Mouse (Mus musculus): ENCODE data around the gene Plekho2.

Plekho2 gene

GRCm38 (mm10) chr9:65587573-65588358, 7.9 kb upstream of the Plekho2 start:
- in situ Hi-C loops (cut with MboI; ENCODE audit: low sequenced_read_pairs): loop anchor here (25.0 kb wide), 1 partner anchor 150 kb away; the partner anchor contains the start of gene Mtfmt

GRCm38 (mm10) chr9:65587270-65587572, 7.4 kb upstream of the Plekho2 start:
- in situ Hi-C loops (cut with MboI; ENCODE audit: low sequenced_read_pairs): loop anchor here (25.0 kb wide), 1 partner anchor 150 kb away; the partner anchor contains the start of gene Mtfmt

GRCm38 (mm10) chr9:65586406-65587269, 6.8 kb upstream of the Plekho2 start, which contains the start of gene Pif1:
TSS of gene Pif1 (plus strand) at chr9:65587160.
- in situ Hi-C loops (cut with MboI; ENCODE audit: low sequenced_read_pairs): loop anchor here (25.0 kb wide), 1 partner anchor 149 kb away; the partner anchor contains the start of gene Mtfmt

- in situ Hi-C loops (cut with MboI; ENCODE audit: low sequenced_read_pairs): loop anchor here (25.0 kb wide), 1 partner anchor 146 kb away; the partner anchor contains the start of gene Mtfmt
These were observed 3.2 kb upstream of the Plekho2 start for GRCm38 (mm10) chr9:65583045-65583444.

GRCm38 (mm10) chr9:65580401-65581256, 789 bp upstream of the Plekho2 start:
- in situ Hi-C loops (cut with MboI; ENCODE audit: low sequenced_read_pairs): loop anchor here (25.0 kb wide), 1 partner anchor 143 kb away; the partner anchor contains the start of gene Mtfmt

GRCm38 (mm10) chr9:65578801-65579249, 1.0 kb downstream of the Plekho2 start:
- in situ Hi-C loops (cut with MboI; ENCODE audit: low sequenced_read_pairs): loop anchor here (5.0 to 25.0 kb wide), 2 partner anchors 57 to 142 kb away; partner anchors contain the start of genes Ankdd1a and Mtfmt

GRCm38 (mm10) chr9:65577511-65578196, 2.2 kb downstream of the Plekho2 start:
- in situ Hi-C loops (cut with MboI; ENCODE audit: low sequenced_read_pairs): loop anchor here (5.0 to 25.0 kb wide), 2 partner anchors 55 to 140 kb away; partner anchors contain the start of genes Ankdd1a and Mtfmt

- in situ Hi-C loops (cut with MboI; ENCODE audit: low sequenced_read_pairs): loop anchor here (5.0 to 25.0 kb wide), 2 partner anchors 55 to 140 kb away; partner anchors contain the start of genes Ankdd1a and Mtfmt
These were observed 2.9 kb downstream of the Plekho2 start for GRCm38 (mm10) chr9:65576861-65577510.

- in situ Hi-C loops (cut with MboI; ENCODE audit: low sequenced_read_pairs): loop anchor here (5.0 to 25.0 kb wide), 2 partner anchors 53 to 138 kb away; partner anchors contain the start of genes Ankdd1a and Mtfmt
These were observed 4.2 kb downstream of the Plekho2 start for GRCm38 (mm10) chr9:65575393-65576196.

- in situ Hi-C loops (cut with MboI; ENCODE audit: low sequenced_read_pairs): loop anchor here (5.0 to 25.0 kb wide), 2 partner anchors 52 to 137 kb away; partner anchors contain the start of genes Ankdd1a and Mtfmt
These were observed 5.1 kb downstream of the Plekho2 start for GRCm38 (mm10) chr9:65574513-65575392.

- in situ Hi-C loops (cut with MboI; ENCODE audit: low sequenced_read_pairs): no loop called here
These were observed 7.0 kb downstream of the Plekho2 start for GRCm38 (mm10) chr9:65572837-65573236.

GRCm38 (mm10) chr9:65569491-65569971, 10.3 kb downstream of the Plekho2 start:
- in situ Hi-C loops (cut with MboI; ENCODE audit: low sequenced_read_pairs): no loop called here

- in situ Hi-C loops (cut with MboI; ENCODE audit: low sequenced_read_pairs): no loop called here
These were observed 11.1 kb downstream of the Plekho2 start for GRCm38 (mm10) chr9:65568787-65569186.

GRCm38 (mm10) chr9:65564698-65565097, 15.1 kb downstream of the Plekho2 start:
- in situ Hi-C loops (cut with MboI; ENCODE audit: low sequenced_read_pairs): no loop called here

- in situ Hi-C loops (cut with MboI; ENCODE audit: low sequenced_read_pairs): no loop called here
These were observed 16.8 kb downstream of the Plekho2 start for GRCm38 (mm10) chr9:65563073-65563472.

- in situ Hi-C loops (cut with MboI; ENCODE audit: low sequenced_read_pairs): no loop called here
These were observed 17.7 kb downstream of the Plekho2 start for GRCm38 (mm10) chr9:65562081-65562506.

- in situ Hi-C loops (cut with MboI; ENCODE audit: low sequenced_read_pairs): no loop called here
These were observed 18.8 kb downstream of the Plekho2 start for GRCm38 (mm10) chr9:65561016-65561415.
